Mouse (Mus musculus): ENCODE results near the gene Abcb9. TPM values are rescaled to one million over a fixed set of nuclear protein-coding genes. Genes with fewer than 3 reads are reported as not detected.

Gene Abcb9
- total RNA-seq, 1 experiment: 0.76 TPM

GRCm38 (mm10) chr5:124043999-124044398 lies 51.6 kb downstream of the Abcb9 start:
- no peak overlapping the region for H3K27ac ChIP-seq (ENCODE audit: insufficient read depth, low read depth, low read length, poor library complexity, severe bottlenecking)
- TF ChIP-seq ZC3H11A (IDR thresholded peaks at IDR 0.05; ENCODE audit: borderline replicate concordance, low read depth, low read length) (no peak), CHD2 (IDR thresholded peaks at IDR 0.05; ENCODE audit: low read depth, low read length) (no peak), HCFC1 (IDR thresholded peaks at IDR 0.05; ENCODE audit: borderline replicate concordance, insufficient read depth, low read length) (no peak), MAFK (IDR thresholded peaks at IDR 0.05; ENCODE audit: insufficient read depth, low read depth, low read length) (no peak), ZNF384 (IDR thresholded peaks at IDR 0.05; ENCODE audit: low read depth, low read length) (no peak)
- H3K9me3 ChIP-seq (ENCODE audit: control insufficient read depth, insufficient read depth, low read depth, low read length): no peaks in the 10 kb centered on the region
- H3K9ac ChIP-seq (ENCODE audit: insufficient read depth, low read depth, low read length, poor library complexity, severe bottlenecking): no peak overlapping the region
- H3K4me1 ChIP-seq (ENCODE audit: control insufficient read depth in 2 of 2, insufficient read depth in 2 of 2, low read length in 2 of 2, poor library complexity in 1 of 2): peaks cover 0 to 10% of the 10 kb centered on the region in 2 experiments; a peak in 3 of 4 replicates
- no peak overlapping the region for H3K4me3 ChIP-seq (ENCODE audit: insufficient read depth in 1 of 2, low read depth in 1 of 2, low read length in 2 of 2, poor library complexity in 1 of 2, severe bottlenecking in 1 of 2)
- no peak for DNase-seq (ENCODE audit: low read depth, low spot score)
- in situ Hi-C loops (cut with MboI; ENCODE audit: low sequenced_read_pairs in 2 of 2, unreplicated experiment in 2 of 2): no loop called here
- H3K36me3 ChIP-seq (ENCODE audit: control insufficient read depth, insufficient read depth, low read length, poor library complexity, severe bottlenecking): no peaks in the 10 kb centered on the region

- H3K4me1 ChIP-seq (ENCODE audit: control insufficient read depth in 2 of 2, insufficient read depth in 2 of 2, low read length in 2 of 2, poor library complexity in 1 of 2): peaks cover 0 to 10% of the 10 kb centered on the region in 2 experiments; a peak in 3 of 4 replicates
- no peaks in the 10 kb centered on the region for H3K9me3 ChIP-seq (ENCODE audit: control insufficient read depth, insufficient read depth, low read depth, low read length)
- H3K4me3 ChIP-seq (ENCODE audit: insufficient read depth in 1 of 2, low read depth in 1 of 2, low read length in 2 of 2, poor library complexity in 1 of 2, severe bottlenecking in 1 of 2): no peak overlapping the region
- in situ Hi-C loops (cut with MboI; ENCODE audit: low sequenced_read_pairs in 2 of 2, unreplicated experiment in 2 of 2): no loop called here
- no peak for DNase-seq (ENCODE audit: low read depth, low spot score)
- H3K27ac ChIP-seq (ENCODE audit: insufficient read depth, low read depth, low read length, poor library complexity, severe bottlenecking): no peak overlapping the region
- TF ChIP-seq HCFC1 (IDR thresholded peaks at IDR 0.05; ENCODE audit: borderline replicate concordance, insufficient read depth, low read length) (no peak), MAFK (IDR thresholded peaks at IDR 0.05; ENCODE audit: insufficient read depth, low read depth, low read length) (no peak), ZC3H11A (IDR thresholded peaks at IDR 0.05; ENCODE audit: borderline replicate concordance, low read depth, low read length) (no peak), CHD2 (IDR thresholded peaks at IDR 0.05; ENCODE audit: low read depth, low read length) (no peak), ZNF384 (IDR thresholded peaks at IDR 0.05; ENCODE audit: low read depth, low read length) (no peak)
- H3K9ac ChIP-seq (ENCODE audit: insufficient read depth, low read depth, low read length, poor library complexity, severe bottlenecking): no peak overlapping the region
- no peaks in the 10 kb centered on the region for H3K36me3 ChIP-seq (ENCODE audit: control insufficient read depth, insufficient read depth, low read length, poor library complexity, severe bottlenecking)
These were observed 52.2 kb downstream of the Abcb9 start for GRCm38 (mm10) chr5:124043212-124043978.

GRCm38 (mm10) chr5:124041097-124041496 lies 54.5 kb downstream of the Abcb9 start:
- no peaks in the 10 kb centered on the region for H3K36me3 ChIP-seq (ENCODE audit: control insufficient read depth, insufficient read depth, low read length, poor library complexity, severe bottlenecking)
- H3K4me3 ChIP-seq (ENCODE audit: insufficient read depth in 1 of 2, low read depth in 1 of 2, low read length in 2 of 2, poor library complexity in 1 of 2, severe bottlenecking in 1 of 2): no peak overlapping the region
- no peak for TF ChIP-seq ZC3H11A (IDR thresholded peaks at IDR 0.05; ENCODE audit: borderline replicate concordance, low read depth, low read length)
- no peak for TF ChIP-seq CHD2 (IDR thresholded peaks at IDR 0.05; ENCODE audit: low read depth, low read length)
- no peak for TF ChIP-seq ZNF384 (IDR thresholded peaks at IDR 0.05; ENCODE audit: low read depth, low read length)
- TF ChIP-seq HCFC1 (IDR thresholded peaks at IDR 0.05; ENCODE audit: borderline replicate concordance, insufficient read depth, low read length): no peak
- TF ChIP-seq MAFK (IDR thresholded peaks at IDR 0.05; ENCODE audit: insufficient read depth, low read depth, low read length): no peak
- in situ Hi-C loops (cut with MboI; ENCODE audit: low sequenced_read_pairs in 2 of 2, unreplicated experiment in 2 of 2): no loop called here
- H3K9ac ChIP-seq (ENCODE audit: insufficient read depth, low read depth, low read length, poor library complexity, severe bottlenecking): no peak overlapping the region
- no peak for DNase-seq (ENCODE audit: low read depth, low spot score)
- no peak overlapping the region for H3K27ac ChIP-seq (ENCODE audit: insufficient read depth, low read depth, low read length, poor library complexity, severe bottlenecking)
- H3K9me3 ChIP-seq (ENCODE audit: control insufficient read depth, insufficient read depth, low read depth, low read length): no peaks in the 10 kb centered on the region
- no peaks in the 10 kb centered on the region for H3K4me1 ChIP-seq (ENCODE audit: control insufficient read depth in 2 of 2, insufficient read depth in 2 of 2, low read length in 2 of 2, poor library complexity in 1 of 2)

- in situ Hi-C loops (cut with MboI; ENCODE audit: low sequenced_read_pairs in 2 of 2, unreplicated experiment in 2 of 2): no loop called here
- Histone ChIP-seq H3K9me3 (ENCODE audit: control insufficient read depth, insufficient read depth, low read depth, low read length) (no peaks in the 10 kb centered on the region), H3K36me3 (ENCODE audit: control insufficient read depth, insufficient read depth, low read length, poor library complexity, severe bottlenecking) (no peaks in the 10 kb centered on the region), H3K4me3 (ENCODE audit: insufficient read depth in 1 of 2, low read depth in 1 of 2, low read length in 2 of 2, poor library complexity in 1 of 2, severe bottlenecking in 1 of 2) (no peak overlapping the region), H3K4me1 (ENCODE audit: control insufficient read depth in 2 of 2, insufficient read depth in 2 of 2, low read length in 2 of 2, poor library complexity in 1 of 2) (no peaks in the 10 kb centered on the region), H3K27ac (ENCODE audit: insufficient read depth, low read depth, low read length, poor library complexity, severe bottlenecking) (no peak overlapping the region), H3K9ac (ENCODE audit: insufficient read depth, low read depth, low read length, poor library complexity, severe bottlenecking) (no peak overlapping the region)
- no peak for DNase-seq (ENCODE audit: low read depth, low spot score)
- TF ChIP-seq CHD2 (IDR thresholded peaks at IDR 0.05; ENCODE audit: low read depth, low read length) (no peak), HCFC1 (IDR thresholded peaks at IDR 0.05; ENCODE audit: borderline replicate concordance, insufficient read depth, low read length) (no peak), ZC3H11A (IDR thresholded peaks at IDR 0.05; ENCODE audit: borderline replicate concordance, low read depth, low read length) (no peak), ZNF384 (IDR thresholded peaks at IDR 0.05; ENCODE audit: low read depth, low read length) (no peak), MAFK (IDR thresholded peaks at IDR 0.05; ENCODE audit: insufficient read depth, low read depth, low read length) (no peak)
These were observed 56.0 kb downstream of the Abcb9 start for GRCm38 (mm10) chr5:124039602-124040001.
